Mouse (Mus musculus) spleen, adult 10 weeks (tissue): ENCODE measurements around the gene Myef2. TPM values are rescaled to one million over a fixed set of nuclear protein-coding genes. Genes with fewer than 3 reads are reported as not detected.

ENCODE experiments used
- polyA plus RNA-seq: library from polyadenylated mRNA; stranded (reverse); fragments of 350-450 nt; fragmentation: Illumina TruSeq; extraction: RNeasy Lipid Tissue Mini Kit (QIAGEN cat#74804); gene quantifications from one replicate; pipeline ENCODE4 v1.2.3, GENCODE M21; 2015; ENCODE audit warnings: low replicate concordance; ENCODE audit not compliant: insufficient read depth

Myef2 gene
- polyA plus RNA-seq: 41.4 TPM

GRCm38 (mm10) chr2:125123477-125123852, at the start of gene Myef2:
Gene Myef2 (minus strand): TSS chr2:125123661.

GRCm38 (mm10) chr2:125152388-125152787, 28.9 kb upstream of the Myef2 start, which contains the start of gene Slc12a1:
Gene Slc12a1 (plus strand): TSS chr2:125152505.

GRCm38 (mm10) chr2:125135903-125136811, 12.7 kb upstream of the Myef2 start, which contains the start of gene Ctxn2:
Gene Ctxn2 (plus strand): TSS chr2:125136692.

GRCm38 (mm10) chr2:125067894-125068293, 55.6 kb downstream of the Myef2 start, which contains the start of gene Slc24a5:
Gene Slc24a5 (plus strand): TSS chr2:125068124.

Other genes starting within 250 kb of the Myef2 start
- 0.73 TPM for gene Slc24a5, start 55.5 kb downstream of the Myef2 start, polyA plus RNA-seq
- gene Ctxn2, start 13.0 kb upstream of the Myef2 start, polyA plus RNA-seq: not detected
- not detected for gene Slc12a1, start 28.8 kb upstream of the Myef2 start, polyA plus RNA-seq
- gene Dut, start 123.5 kb upstream of the Myef2 start, polyA plus RNA-seq: 69.0 TPM